Mouse (Mus musculus): ENCODE results near the gene Zfp942. TPM values are rescaled to one million over a fixed set of nuclear protein-coding genes. Genes with fewer than 3 reads are reported as not detected.
"Not testable (repeated sequence)": the region's sequence is repeated elsewhere in the genome, so short reads cannot be mapped to it uniquely, and the experiment has no call there.

Zfp942 gene
- 26.4 and 29.0 TPM in 2 replicates for polyA plus RNA-seq (2014; fragmentation: Nextera tagmentation; extraction: Ambion mirVana)

- H3K4me2 ChIP-seq, result peak within 1 kb of the TSS; percentile 53
- ATAC-seq (ENCODE audit: low FRiP score) (peak; percentile 99), DNase-seq (ENCODE audit: low spot score, missing footprints) (peak; percentile 96)
- not testable (repeated sequence) for H3K36me3 ChIP-seq (ENCODE audit: control insufficient read depth, insufficient read depth, low read length); H3K9me3 ChIP-seq (ENCODE audit: control insufficient read depth, low read length); H3K27me3 ChIP-seq (ENCODE audit: control insufficient read depth, insufficient read depth, low read length); H3K4me1 ChIP-seq (ENCODE audit: control insufficient read depth, insufficient read depth, low read length)
- peak within 1 kb of the TSS; percentile 68 for H3K27ac ChIP-seq (ENCODE audit: low read depth, low read length)
- under 1% methylated on average over 39 of the region's 55 CpGs for WGBS
- H3K9ac ChIP-seq (ENCODE audit: low read length), result peak within 1 kb of the TSS; percentile 70
- peak within 1 kb of the TSS; percentile 55 for H3K4me3 ChIP-seq (ENCODE audit: low read depth, low read length)
These were observed at the start of gene Zfp942, which contains the start of gene Zfp943 for GRCm38 (mm10) chr17:21962107-21962907. Gene Zfp942, minus strand, starts transcription at chr17:21962464. Gene Zfp943, plus strand, starts transcription at chr17:21962552.

- H3K4me2 ChIP-seq, result peak overlapping the region; percentile 53
- H3K4me1 ChIP-seq (ENCODE audit: control insufficient read depth, insufficient read depth, low read length), result peaks cover 7% of the 10 kb centered on the region; the same call in 1 of the 2 replicates
- no peak overlapping the region for H3K27ac ChIP-seq (ENCODE audit: low read depth, low read length)
- 0 out of 2 replicates have a peak overlapping the region, but pooled peaks have one; percentile 20 for H3K9ac ChIP-seq (ENCODE audit: low read length)
- no peaks in the 10 kb centered on the region for H3K27me3 ChIP-seq (ENCODE audit: control insufficient read depth, insufficient read depth, low read length)
- H3K9me3 ChIP-seq (ENCODE audit: control insufficient read depth, low read length), result no peaks in the 10 kb centered on the region
- DNase-seq (ENCODE audit: low spot score, missing footprints), result no peak
- ATAC-seq (ENCODE audit: low FRiP score), result no peak
- WGBS, result 62% methylated on average over 4 of the region's 4 CpGs
- peak overlapping the region; percentile 55 for H3K4me3 ChIP-seq (ENCODE audit: low read depth, low read length)
- peaks cover 4% of the 10 kb centered on the region; the same call in 1 of the 2 replicates for H3K36me3 ChIP-seq (ENCODE audit: control insufficient read depth, insufficient read depth, low read length)
These were observed 1.0 kb upstream of the Zfp942 start for GRCm38 (mm10) chr17:21963302-21963701.

GRCm38 (mm10) chr17:21909456-21910052, 52.7 kb downstream of the Zfp942 start, which contains the start of gene Zfp995:
Gene Zfp995, minus strand, starts transcription at chr17:21909926.
- H3K27ac ChIP-seq (ENCODE audit: low read depth, low read length); H3K36me3 ChIP-seq (ENCODE audit: control insufficient read depth, insufficient read depth, low read length); H3K4me1 ChIP-seq (ENCODE audit: control insufficient read depth, insufficient read depth, low read length); H3K9me3 ChIP-seq (ENCODE audit: control insufficient read depth, low read length); H3K27me3 ChIP-seq (ENCODE audit: control insufficient read depth, insufficient read depth, low read length): not testable (repeated sequence)
- peak; percentile 99 for ATAC-seq (ENCODE audit: low FRiP score)
- 0% methylated on average over 24 of the region's 24 CpGs for WGBS
- H3K4me3 ChIP-seq (ENCODE audit: low read depth, low read length), result peak within 1 kb of the TSS; percentile 61
- DNase-seq (ENCODE audit: low spot score, missing footprints), result peak; percentile 92
- H3K9ac ChIP-seq (ENCODE audit: low read length), result peak within 1 kb of the TSS; percentile 79
- peak within 1 kb of the TSS; percentile 60 for H3K4me2 ChIP-seq

GRCm38 (mm10) chr17:21909039-21909438, 53.2 kb downstream of the Zfp942 start:
- no peak overlapping the region; the same call in 1 of the 2 replicates for H3K27ac ChIP-seq (ENCODE audit: low read depth, low read length)
- ATAC-seq (ENCODE audit: low FRiP score), result peak; percentile 85
- peak overlapping the region; percentile 61 for H3K4me3 ChIP-seq (ENCODE audit: low read depth, low read length)
- H3K27me3 ChIP-seq (ENCODE audit: control insufficient read depth, insufficient read depth, low read length), result no peaks in the 10 kb centered on the region
- DNase-seq (ENCODE audit: low spot score, missing footprints), result no peak
- H3K9ac ChIP-seq (ENCODE audit: low read length), result peak overlapping the region; percentile 79
- 7% methylated on average over 3 of the region's 3 CpGs for WGBS
- H3K4me2 ChIP-seq, result peak overlapping the region; percentile 60
- no peaks in the 10 kb centered on the region for H3K36me3 ChIP-seq (ENCODE audit: control insufficient read depth, insufficient read depth, low read length)
- no peaks in the 10 kb centered on the region for H3K9me3 ChIP-seq (ENCODE audit: control insufficient read depth, low read length)
- no peaks in the 10 kb centered on the region for H3K4me1 ChIP-seq (ENCODE audit: control insufficient read depth, insufficient read depth, low read length)

Other genes with a start within 250 kb of the Zfp942 start
- gene Zfp229, start 231.7 kb downstream of the Zfp942 start, polyA plus RNA-seq (2014; fragmentation: Nextera tagmentation; extraction: Ambion mirVana), result 8.7 and 10.9 TPM in 2 replicates
- gene Zfp820, start 116.7 kb downstream of the Zfp942 start, polyA plus RNA-seq (2014; fragmentation: Nextera tagmentation; extraction: Ambion mirVana), result 9.1 and 9.6 TPM in 2 replicates
- 8.8 and 10.1 TPM in 2 replicates for gene Zfp995, start 52.5 kb downstream of the Zfp942 start, polyA plus RNA-seq (2014; fragmentation: Nextera tagmentation; extraction: Ambion mirVana)
- gene Zfp943, start 88 bp upstream of the Zfp942 start, polyA plus RNA-seq (2014; fragmentation: Nextera tagmentation; extraction: Ambion mirVana), result 26.2 and 27.9 TPM in 2 replicates
- 2.4 and 3.2 TPM in 2 replicates for gene Zfp947, start 203.7 kb upstream of the Zfp942 start, polyA plus RNA-seq (2014; fragmentation: Nextera tagmentation; extraction: Ambion mirVana)